Mouse (Mus musculus) effector memory CD4-positive, alpha-beta T cell, adult 5 months (primary cell): Measurements from ENCODE around the gene Dnah7a. TPM values are rescaled to one million over a fixed set of nuclear protein-coding genes. Genes with fewer than 3 reads are reported as not detected.

Source experiments
- polyA plus RNA-seq: library from polyadenylated mRNA; unstranded; fragments of 100-300 nt; shearing (Covaris generic); gene quantifications from one replicate; pipeline ENCODE4 v1.2.1, GENCODE M21; 2017

The Dnah7a gene
- 0.04 TPM for polyA plus RNA-seq

DNA sequence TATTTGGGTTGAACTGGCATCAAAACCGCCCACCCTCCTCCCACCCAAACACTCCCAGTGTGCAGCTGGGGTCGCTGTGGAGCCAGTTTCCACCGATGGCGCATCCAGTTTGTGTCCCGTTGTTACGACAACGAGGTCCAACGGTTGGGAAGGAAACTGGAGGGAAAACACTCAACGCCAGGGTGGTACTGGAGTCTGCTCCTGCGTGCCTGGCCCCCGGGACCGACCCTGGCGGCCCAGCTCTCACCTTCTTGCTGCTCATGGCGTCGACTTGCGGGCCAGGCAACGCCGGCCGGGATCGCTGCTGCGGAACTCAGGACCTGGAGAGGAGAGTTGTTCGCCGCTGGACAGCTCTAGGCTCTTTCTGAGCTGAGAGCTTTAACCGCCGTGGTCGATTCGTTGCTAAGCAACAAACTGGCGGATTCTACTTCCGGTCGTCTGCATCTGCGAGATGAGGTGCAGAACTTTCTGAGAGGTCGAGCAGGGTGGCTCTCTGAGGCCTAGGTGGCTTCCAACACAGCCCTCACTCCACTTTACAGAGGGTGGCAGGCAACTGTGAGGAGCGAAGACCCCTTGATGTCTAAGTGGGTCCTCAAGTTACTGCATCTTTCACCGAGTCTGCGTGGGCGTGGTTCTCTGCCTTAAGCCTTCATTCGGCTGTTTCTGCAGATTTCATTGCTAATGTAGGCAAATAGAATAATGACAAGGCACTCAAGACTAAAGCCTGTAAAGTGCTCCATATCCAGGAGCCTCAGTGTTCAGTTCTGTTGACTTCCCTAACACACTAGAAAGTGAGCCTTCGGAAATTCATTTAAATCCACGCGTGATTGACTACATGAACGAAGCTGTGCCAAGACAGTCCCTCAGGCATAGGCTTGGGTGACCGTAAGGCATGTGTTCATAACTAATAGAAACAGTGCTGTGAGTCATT is at the start of gene Dnah7a:
Gene Dnah7a (minus strand): TSS at position 354 of the 931 bp plus-strand sequence.

DNA sequence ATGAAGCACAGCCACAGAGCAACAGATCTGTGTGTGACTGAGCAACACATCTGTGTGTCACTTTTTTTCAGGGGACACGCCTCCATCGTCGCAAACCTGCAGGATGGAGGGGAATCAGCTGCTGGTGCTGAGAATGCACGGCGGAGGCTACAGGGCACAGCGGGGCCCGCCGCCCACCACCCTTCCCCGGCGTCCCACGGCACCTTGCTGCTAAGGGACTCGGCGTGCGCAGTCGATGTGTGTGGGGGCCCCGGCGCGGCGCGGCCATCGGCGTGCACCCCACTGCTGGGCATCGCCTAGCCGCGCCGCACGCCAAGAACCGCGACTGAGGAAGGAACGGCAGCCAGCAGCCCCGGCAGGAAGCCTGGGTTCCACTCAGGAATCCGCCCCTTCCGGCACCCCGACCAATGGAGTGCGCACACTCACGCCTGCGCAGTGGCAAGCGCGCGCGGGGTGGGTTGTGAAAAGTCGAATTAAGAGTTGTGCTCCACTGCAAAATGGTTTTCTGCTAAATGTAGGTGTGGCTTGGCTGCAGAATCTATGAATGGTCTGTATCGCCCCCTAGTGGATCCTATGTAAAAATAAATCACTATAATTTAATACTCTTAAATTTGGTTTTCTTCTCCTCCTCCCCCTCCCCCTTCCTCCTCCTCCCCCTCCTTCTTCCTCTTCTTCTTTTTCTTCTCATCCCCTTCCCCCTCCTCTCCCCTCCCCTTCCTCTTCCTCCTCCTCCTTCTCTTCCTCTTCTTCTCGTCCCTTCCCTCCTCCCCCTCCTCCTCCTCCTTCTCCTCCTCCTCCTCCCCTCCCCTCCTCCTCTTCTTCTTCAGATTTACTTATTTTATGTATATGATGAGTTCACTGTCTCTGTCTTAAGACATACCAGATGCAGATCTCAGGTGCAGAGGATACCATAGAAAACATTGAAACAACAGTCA is 354.0 kb downstream of the Dnah7a start, which contains the start of the genes Asdurf, Gm28551 and Asnsd1:
Gene Asdurf (minus strand): TSS at position 293 of the 935 bp plus-strand sequence.
Gene Gm28551 (minus strand): TSS at position 341 of the 935 bp plus-strand sequence.
Gene Asnsd1 (minus strand): TSS at position 426 of the 935 bp plus-strand sequence.

Other genes with a start within 250 kb of the Dnah7a start
- gene Stk17b, start 78.4 kb upstream of the Dnah7a start, polyA plus RNA-seq, result 1,207 TPM